Mouse (Mus musculus) cerebellum, adult 9-10 months (tissue): ENCODE measurements at regions not wholly inside any gene's neighbourhood (a gene's known extent, or its start where the extent isn't known, plus 50 kb on each side); places are given as distances from the start of the nearest gene placed in this dataset.

ENCODE experiments used
- DNase-seq: peaks from one replicate; pipeline ENCODE4 v3.0.0; 2022

DNA sequence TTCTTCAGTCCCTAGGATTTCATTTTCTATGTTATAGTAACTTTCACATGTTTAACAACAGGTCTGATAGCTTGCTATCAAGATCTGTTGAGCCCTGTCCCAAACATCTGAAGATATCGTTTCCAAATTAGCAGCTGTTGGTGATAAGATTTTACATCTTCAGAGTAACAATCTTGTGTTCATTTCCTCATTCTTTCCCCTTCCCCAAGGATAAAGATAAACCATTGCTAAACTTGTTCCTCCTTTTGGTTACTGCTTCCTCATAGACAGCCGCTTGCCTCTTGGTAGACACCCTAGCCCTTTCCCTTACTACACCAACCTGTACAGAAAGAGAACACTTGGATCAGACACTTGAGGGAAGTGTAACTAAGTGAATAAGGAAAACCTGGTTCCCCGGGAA, 58.6 kb downstream of the Kcnrg start:
- no peak for DNase-seq

- no peak for DNase-seq
These were observed 65.9 kb downstream of the Kcnrg start for GRCm38 (mm10) chr14:61673184-61673583.

DNA sequence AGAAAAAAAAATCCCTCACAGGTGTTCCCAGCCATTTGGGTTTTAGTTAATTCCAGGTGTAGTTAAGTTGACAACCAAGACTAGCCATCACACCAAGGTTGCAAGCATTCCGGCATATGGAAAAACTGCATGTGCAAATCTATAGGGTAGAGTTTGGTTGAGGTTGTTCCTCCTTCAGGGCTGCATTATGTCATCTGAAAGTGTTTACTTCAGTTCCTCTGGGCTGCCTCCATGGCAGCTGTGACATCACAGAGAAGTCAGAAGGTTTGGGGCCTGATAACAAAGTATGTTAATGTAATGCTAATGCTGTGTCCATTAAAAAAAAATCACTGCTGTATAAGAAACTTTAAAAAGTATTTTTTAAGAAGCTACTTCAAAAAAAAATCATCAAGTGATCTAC, 70.8 kb downstream of the Kcnrg start:
- DNase-seq: no peak

DNA sequence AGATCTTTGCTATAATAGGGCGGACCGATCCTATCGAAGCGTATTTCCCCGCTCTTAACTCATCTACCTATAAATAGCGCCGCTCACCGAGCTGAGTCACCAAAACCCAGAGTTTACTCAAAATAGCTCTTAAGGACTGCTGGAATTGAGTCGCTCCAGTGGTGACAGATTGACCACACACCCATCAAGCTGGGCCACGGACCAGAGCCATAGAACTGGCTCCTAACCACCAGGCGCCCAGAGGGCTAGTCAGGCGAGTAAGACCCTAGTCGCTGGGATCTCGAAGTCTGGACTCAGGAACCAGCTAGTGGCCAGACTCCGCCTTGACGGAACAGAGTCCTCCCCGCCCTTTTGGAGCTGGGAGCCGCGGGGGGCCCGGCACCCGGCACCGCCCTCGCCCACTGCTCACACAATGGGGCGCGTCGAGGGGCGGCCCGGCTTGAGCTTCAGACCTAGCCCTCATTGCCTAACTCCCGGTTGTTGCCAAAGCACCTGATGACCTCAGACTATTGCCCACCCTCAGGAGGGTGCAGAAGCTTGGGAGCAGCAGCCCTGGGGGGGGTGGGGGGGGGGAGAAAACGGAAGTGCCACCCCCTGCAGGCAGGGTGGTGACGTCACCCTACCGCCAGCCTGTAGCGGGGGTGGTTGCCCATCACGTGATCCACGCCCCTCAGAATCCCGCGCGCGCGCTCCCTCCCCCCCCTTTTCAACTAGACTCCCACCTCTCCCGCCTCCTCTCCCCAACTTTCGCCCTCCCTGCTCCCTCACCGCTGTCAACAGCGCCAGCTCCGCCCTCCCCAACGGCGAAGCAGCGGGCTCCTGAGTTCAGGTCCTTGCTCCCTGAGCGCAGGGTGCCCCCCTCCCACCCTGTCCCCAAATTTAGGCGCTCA, 73.8 kb downstream of the Kcnrg start:
- peak; percentile 88 for DNase-seq

DNA sequence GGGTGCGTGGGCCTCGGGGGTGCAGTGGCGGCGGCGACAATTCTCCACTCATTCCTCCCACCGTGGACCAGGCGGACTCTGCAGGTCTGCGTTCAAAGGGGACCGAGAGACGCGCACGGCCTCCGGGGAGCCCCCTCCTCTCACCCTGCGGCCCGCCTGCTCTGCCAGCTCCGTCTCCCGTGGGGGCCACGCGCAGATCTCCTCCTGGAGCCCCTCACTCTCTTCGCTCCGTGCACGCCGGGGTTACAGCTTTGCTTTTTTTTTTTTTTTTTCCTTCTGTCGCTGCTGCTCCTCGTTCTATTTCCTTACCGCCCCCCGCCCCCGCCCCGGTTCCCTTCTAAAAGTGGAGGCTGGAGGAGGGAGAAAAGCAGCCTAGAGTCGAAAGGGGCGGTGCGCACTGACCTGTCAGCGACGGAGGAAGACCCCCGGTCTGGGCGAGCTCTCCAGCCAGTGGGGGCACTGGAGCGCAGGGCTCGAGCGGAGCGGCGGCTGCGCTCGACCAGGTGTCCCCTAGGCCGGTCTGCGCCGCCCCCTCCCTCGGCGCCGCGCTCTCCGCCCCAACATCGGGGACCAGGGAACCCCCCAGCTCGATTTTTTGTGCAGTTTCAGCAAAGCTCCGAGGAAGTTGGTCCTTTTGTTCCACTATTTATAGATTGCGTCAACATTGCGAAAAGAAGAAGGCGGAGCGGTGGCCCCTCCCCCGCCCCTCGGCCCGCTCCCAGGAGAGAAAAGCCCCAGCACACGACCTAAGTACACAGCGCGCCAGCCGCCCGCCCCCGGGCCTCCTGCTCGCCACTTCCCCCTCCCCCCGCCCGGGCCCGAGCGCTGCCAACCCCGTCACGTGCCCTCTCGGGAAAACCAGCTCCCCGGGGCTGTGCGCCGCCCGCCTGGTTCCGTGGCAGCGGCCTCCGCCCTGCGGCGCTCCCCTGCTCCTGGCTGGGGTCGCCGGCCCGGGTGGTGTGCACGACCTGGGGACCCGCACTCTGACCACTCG, 74.7 kb downstream of the Kcnrg start:
- DNase-seq: peak; percentile 84

- peak; percentile 74 for DNase-seq
These were observed 75.6 kb downstream of the Kcnrg start for GRCm38 (mm10) chr14:61682721-61683355.

GRCm38 (mm10) chr14:61683356-61683740, 76.1 kb downstream of the Kcnrg start:
- DNase-seq: no peak

DNA sequence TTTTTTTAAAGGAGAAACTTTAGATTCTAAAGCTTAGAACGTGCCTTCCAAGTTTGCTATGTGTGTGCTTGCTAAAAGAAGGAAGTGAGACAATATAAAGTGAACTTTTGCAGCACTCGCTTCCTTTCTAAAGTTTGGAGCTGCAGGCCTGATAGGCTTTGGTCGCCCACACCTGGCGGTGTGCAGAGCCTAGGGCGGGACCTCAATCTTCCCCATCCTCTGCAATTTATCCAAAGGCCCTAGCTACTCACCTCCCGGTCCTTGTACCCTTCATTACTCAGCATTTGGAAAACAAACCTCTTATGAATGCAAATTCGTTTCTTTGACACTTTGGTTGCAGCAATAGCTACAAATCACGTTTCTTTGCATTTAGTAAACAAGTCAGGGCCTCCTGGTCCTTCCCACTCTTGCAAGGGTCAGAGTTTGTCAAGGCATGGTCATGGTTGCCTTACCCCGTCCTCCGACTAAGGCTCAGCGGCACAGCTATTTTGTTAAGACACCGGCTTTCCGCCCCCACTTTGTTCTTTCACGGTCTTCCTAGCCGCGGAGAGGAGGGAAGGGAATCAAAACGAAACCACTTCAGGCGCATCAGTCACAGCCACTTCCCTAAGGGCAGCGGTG, 76.6 kb downstream of the Kcnrg start:
- DNase-seq: peak; percentile 47

DNA sequence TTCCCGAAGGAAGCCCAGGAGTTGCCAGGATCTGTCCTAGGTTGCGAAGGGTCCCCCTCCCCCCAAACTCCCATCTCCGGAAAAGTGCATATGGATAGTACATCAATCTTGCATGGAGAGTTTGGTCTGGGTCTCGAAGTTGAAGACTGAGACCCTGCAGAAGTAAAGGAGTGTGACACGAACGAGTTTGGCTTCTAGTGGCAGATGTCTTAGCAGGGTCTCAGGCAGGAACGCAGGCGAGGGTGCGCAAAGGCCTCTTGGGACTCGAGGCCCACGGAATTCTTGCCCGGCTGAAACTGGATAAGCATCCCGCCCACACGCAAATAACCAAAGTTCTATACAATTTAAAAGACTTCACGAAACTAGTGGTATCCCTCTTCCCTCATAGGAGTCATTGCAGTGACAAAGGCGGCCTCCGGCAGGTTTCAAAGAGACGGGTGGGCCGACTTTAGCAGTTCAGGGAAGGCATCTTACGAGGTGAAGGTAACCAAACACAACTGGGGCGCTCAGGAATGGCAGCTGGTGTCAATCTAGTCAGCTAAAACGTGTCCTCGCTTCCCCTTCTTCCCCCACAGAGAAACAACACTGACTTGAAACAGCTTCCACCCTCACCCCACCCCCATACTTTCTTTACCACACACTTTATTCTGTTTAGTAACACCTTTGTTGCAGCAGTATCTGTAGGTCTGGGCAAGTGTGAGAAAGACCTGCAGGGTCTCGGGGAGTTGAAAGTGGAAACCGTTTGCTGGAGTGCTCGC, 77.4 kb downstream of the Kcnrg start:
- DNase-seq: peak; percentile 52

DNA sequence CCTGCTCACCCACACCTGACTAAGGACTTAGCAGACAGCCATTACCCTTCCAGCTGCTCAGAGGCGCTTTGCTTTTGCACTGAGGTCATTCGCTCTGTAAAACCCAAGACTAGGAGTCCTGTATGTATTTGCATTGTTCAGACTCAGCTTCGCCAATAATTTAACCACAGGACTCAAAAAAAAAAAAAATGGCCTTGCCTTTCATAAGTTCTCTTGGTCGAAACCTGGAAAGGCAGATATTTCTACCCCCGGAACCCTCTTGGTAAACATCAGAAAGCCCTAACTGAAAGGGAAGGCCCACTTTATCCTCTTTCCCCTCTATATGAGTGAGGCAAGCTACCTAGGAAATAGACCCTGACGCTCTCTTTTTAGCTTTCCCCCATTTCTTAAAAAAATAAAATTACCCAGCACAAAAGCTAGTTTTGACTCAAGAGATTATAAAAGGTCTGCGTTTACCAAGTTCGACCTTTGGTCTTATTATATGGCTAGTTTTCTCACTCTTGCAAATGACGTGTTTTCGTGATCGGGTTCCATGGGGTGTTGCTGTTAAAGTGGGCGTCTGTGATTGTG, 78.1 kb downstream of the Kcnrg start:
- DNase-seq: no peak

DNA sequence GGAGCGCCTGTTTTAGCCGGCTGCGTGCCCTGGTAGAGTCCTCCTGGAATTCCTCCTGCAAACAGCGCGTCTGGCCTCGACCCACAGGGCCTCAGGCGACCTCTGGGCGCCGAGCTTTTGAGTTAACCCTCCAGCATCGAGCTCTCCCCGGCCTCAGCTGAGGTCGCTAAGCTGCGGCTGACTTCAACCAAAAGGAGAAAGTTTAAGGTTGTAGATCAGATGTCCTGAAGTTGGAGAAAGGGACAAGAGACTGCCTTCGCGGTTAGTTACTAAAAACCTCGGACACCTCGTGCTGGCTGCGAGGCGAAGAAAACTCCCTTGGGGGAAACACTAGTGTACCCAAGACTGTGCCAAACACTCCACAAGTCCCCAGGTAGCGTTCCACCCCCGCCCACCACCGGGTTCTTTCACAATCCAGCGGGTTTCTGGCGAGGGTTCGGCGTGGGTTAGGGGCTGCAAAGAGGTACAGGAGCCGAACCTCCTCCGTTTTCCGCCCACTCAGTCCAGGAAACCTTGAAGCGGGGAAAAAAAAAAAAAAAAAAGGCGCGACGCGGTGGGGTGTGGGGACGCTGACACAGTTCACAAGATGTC, 78.9 kb downstream of the Kcnrg start:
- DNase-seq: no peak

GRCm38 (mm10) chr14:61686821-61687341, 79.6 kb downstream of the Kcnrg start:
- DNase-seq: no peak

DNA sequence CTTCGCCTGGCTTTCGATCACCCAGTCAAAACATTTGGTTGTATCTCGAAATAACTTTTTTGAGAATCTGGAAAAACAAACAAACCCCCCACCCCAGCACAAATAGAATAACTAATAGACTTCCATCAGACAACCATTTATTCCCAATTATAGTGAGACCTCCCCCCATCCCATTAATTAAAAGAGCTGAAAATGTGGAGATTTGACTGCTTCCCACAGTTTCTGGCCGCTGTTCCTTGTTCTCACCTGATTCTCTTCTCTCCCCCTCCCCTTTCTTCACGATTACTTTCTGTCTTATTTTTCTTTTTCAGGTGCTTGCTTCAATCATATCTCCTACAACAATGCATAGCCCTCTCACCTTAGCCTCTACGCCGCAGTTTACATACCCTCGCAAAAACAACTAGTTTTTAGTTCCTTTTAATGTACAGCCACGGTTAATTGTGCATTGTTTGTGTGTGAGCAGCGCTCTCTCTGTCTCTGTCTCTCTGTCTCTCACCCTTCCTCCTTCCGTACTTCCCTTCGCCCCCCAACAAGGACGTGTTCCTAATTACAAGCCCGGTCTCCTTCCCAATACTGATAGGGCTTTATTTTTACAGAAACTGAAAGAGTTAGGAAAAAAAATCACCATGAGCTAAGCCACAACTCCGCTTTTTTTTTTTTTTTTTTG, 80.2 kb downstream of the Kcnrg start:
- no peak for DNase-seq

DNA sequence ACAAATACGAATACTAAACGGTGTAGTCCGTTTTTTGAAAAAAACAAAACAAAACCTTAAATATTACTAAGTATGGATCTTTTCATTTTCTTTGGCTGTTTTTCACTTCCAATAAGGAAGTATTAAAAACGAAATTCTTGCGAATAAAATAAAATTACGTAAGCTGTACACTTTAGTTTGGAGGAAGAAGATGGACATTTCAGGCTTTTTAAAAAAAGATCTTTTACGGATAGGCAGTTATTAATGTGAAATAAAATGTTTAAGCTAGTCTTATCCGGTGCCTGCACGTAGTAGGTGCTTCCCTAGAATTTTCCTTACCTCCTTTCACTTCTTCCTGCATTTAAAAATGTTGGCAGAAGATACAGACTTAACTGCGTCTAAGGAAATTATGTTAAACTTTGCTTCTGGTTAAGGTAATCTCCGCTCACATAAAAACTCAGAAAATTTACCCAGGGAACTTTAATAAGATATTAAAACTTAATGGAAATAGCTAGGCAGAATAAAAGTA, 80.8 kb downstream of the Kcnrg start:
- no peak for DNase-seq

GRCm38 (mm10) chr14:61688666-61689065, 81.4 kb downstream of the Kcnrg start:
- no peak for DNase-seq

DNA sequence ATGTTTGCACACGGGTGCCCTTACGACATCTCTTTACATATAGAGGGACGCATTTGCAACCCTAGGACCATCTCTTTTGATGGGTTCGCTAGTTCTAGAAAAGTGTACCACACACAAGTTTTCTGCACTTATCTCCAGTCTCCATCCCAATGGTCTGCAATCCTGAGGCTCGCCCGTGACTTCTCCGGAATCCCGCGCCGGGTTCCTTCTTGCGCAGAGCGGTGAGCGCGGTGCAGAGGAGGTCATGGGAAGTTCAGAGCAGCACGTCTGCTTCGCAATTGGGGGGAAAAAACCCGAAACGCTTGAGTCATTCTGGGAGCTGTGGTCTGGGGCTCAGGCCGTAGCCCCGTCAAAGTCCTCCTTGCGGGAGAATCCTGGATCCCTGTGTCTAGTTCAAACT, 82.0 kb downstream of the Kcnrg start:
- DNase-seq: no peak

GRCm38 (mm10) chr14:61689776-61690175, 82.5 kb downstream of the Kcnrg start:
- DNase-seq: no peak

DNA sequence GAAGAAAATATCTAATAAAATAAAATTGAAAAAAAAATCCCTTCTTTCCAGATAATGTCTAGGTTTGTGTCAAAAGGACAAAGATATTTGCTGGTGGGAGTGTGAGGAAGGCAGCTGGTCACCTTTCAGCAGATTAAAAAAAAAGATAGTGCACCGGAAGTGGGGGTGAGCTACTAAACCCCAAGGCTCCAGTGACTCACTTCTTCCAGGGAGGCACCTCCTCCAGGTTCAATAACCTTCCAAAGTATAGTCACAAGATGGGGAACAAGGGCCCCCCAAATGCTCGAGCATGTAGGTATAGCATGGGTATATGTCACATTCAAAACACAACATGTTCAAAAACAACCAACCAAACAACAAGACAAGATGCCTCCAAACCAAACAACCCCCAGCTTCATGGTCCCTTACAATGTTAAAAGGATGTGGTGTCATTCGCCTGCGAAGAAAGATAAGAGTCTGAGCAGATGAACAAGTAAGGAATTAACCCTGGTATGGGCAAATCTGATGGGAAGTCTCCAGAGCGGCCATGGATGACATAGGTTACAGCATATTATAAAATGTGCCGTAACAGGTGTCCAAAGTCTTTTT, 84.6 kb downstream of the Kcnrg start:
- DNase-seq: no peak

- DNase-seq: no peak
These were observed 87.5 kb downstream of the Kcnrg start for GRCm38 (mm10) chr14:61694796-61695195.
